ENCODE assay signal across 8 mouse cellular contexts in the genomic region with DNA sequence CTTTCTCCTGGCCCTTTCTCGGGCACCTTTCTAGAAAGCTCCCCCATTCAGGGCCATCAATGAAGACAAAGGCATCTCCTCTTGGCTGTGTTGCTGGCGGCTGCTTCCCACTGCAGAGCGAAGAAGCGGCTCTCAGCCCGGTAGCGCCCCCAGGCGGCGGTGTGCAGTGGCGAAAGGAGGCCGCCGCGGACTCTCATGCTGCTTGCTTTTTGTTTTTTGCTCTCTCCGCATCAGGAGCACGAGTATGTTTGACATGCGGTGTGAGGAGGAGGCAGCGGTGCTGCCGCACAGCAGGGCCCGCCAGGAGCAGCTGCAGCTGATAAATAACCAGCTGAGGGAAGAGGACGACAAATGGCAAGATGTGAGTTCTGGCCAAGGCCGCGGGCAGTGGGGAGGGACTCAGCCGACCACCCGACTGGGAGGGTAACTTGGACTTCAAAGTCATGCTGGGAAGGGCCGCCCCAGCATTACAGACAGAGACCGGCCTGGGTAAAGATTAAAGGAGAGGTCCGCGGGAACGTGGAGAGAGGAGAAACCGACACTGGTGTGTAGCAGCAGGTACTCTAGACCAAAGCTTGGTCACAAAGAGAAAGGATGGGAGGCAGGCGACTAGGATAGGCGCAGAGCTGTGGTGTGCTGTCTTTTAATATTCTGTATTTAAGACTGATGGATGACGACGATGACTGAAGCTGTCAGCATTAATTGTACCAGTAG.
A peak's percentile ranks its signal among the peaks of the same experiment; 100 is the strongest.
DNase-seq lines count a peak whose midpoint lies in the region; ATAC-seq and TF ChIP-seq lines count a peak whose summit lies in the region.

No protein-coding gene starts in this region.

- DNase-seq in ES-CJ7 (ENCODE audit: low read depth, low spot score), result peak; percentile 80
- peak; percentile 68 for DNase-seq in cerebellum, adult 11 months
- DNase-seq in heart, postnatal 25 days (ENCODE audit: low spot score), result peak; percentile 33
- DNase-seq in layer of hippocampus, adult 18-20 months (ENCODE audit: low spot score in 2 of 2), result peak; percentile 82 to 92
- peak; percentile 76 for DNase-seq in liver, postnatal 0 days
- peak; percentile 81 for DNase-seq in ovary, postnatal 14 days (ENCODE audit: low spot score)
- DNase-seq in urinary bladder, postnatal 25 days (ENCODE audit: low spot score), result peak; percentile 78

- peak overlapping the region; percentile 46 for H3K4me3 ChIP-seq in forebrain, embryonic 15.5 days
- no peak overlapping the region; the same call in 1 of the 2 replicates for H3K4me3 ChIP-seq in liver, postnatal 0 days (ENCODE audit: low read depth, low read length)

- under 1% methylated on average over 33 of the region's 33 CpGs for WGBS in forebrain, embryonic 15.5 days
- 8% methylated on average over 33 of the region's 33 CpGs for WGBS in liver, postnatal 0 days (ENCODE audit: insufficient replicate concordance)

- intact Hi-C loops in heart, postnatal 25 days (cut with DNase I), result loop anchor here (2.0 to 5.0 kb wide), 2 partner anchors 286 to 300 kb away; no protein-coding TSS in a partner anchor

- no peaks in the 10 kb centered on the region for H3K27me3 ChIP-seq in forebrain, embryonic 15.5 days
- H3K27me3 ChIP-seq in liver, postnatal 0 days (ENCODE audit: insufficient read depth, low read length), result peaks cover 20% of the 10 kb centered on the region; the same call in 1 of the 2 replicates

- no peaks in the 10 kb centered on the region for H3K9me3 ChIP-seq in forebrain, embryonic 15.5 days
- no peaks in the 10 kb centered on the region for H3K9me3 ChIP-seq in liver, postnatal 0 days (ENCODE audit: low read length)

- H3K4me1 ChIP-seq in forebrain, embryonic 15.5 days, result peaks cover 29% of the 10 kb centered on the region
- no peaks in the 10 kb centered on the region for H3K4me1 ChIP-seq in liver, postnatal 0 days (ENCODE audit: insufficient read depth)

- ATAC-seq in forebrain, embryonic 15.5 days (replicated peaks), result peak; percentile 90
- ATAC-seq in liver, postnatal 0 days, result no peak

- peak; percentile 80 for TF ChIP-seq CTCF in liver, postnatal 0 days (IDR thresholded peaks at IDR 0.05; ENCODE audit: low read depth)

- no peak for TF ChIP-seq EP300 in liver, postnatal 0 days (IDR thresholded peaks at IDR 0.05; ENCODE audit: low read depth)

- peak overlapping the region; percentile 54 for H3K27ac ChIP-seq in forebrain, embryonic 15.5 days (replicated peaks)
- H3K27ac ChIP-seq in liver, postnatal 0 days (ENCODE audit: low read depth), result no peak overlapping the region

- H3K36me3 ChIP-seq in forebrain, embryonic 15.5 days, result peaks cover 5% of the 10 kb centered on the region; the same call in 1 of the 2 replicates
- H3K36me3 ChIP-seq in liver, postnatal 0 days (replicated peaks; ENCODE audit: insufficient read depth, low read length), result no peaks in the 10 kb centered on the region

- peak overlapping the region; percentile 59 for H3K9ac ChIP-seq in forebrain, embryonic 15.5 days (replicated peaks)
- no peak overlapping the region for H3K9ac ChIP-seq in liver, postnatal 0 days (replicated peaks)

- peak overlapping the region; percentile 58 for H3K4me2 ChIP-seq in forebrain, embryonic 15.5 days (replicated peaks)
- H3K4me2 ChIP-seq in liver, postnatal 0 days (ENCODE audit: low read depth, low read length), result peak overlapping the region; percentile 47

Comparison
In these comparisons a context has a peak if more than half of its experiments do, and no peak if none do; other contexts are left out.
1. DNase-seq: peak in every context shown above with its lines; median percentile 87 in layer of hippocampus, adult 18-20 months; 81 in ovary, postnatal 14 days; 80 in ES-CJ7; 78 in urinary bladder, postnatal 25 days; 76 in liver, postnatal 0 days; 68 in cerebellum, adult 11 months; 33 in heart, postnatal 25 days.